Mouse (Mus musculus) heart, embryonic 13.5 days (tissue): ENCODE measurements around the gene Ap3b1. TPM values are rescaled to one million over a fixed set of nuclear protein-coding genes. Genes with fewer than 3 reads are reported as not detected.

ENCODE experiments used
- ATAC-seq: fragments of 200-750 bp; cut with Nextera tagmentation; 2 replicates; pipeline ENCODE4 v1.8.0; 2017; ENCODE audit warnings: moderate TSS enrichment; ENCODE audit not compliant: insufficient number of reproducible peaks, low FRiP score, low TSS enrichment; ENCODE audit errors: extremely low read depth
- H3K27ac ChIP-seq: fragments of 300-500 bp; sonication (generic); replicated peaks from 2 replicates; pipeline ENCODE4 v1.5.1; 2015; ENCODE audit warnings: moderate library complexity, mild to moderate bottlenecking, inconsistent platforms
- H3K27me3 ChIP-seq: fragments of 300-500 bp; sonication (generic); replicated peaks from 2 replicates; pipeline ENCODE4 v1.6.1; 2015; ENCODE audit warnings: mild to moderate bottlenecking, inconsistent platforms
- H3K36me3 ChIP-seq: fragments of 300-500 bp; sonication (generic); 2 replicates; pipeline ENCODE4 v1.6.1; 2015; ENCODE audit warnings: mild to moderate bottlenecking, inconsistent platforms
- H3K4me1 ChIP-seq: fragments of 300-500 bp; sonication (generic); 2 replicates; pipeline ENCODE4 v1.6.1; 2015; ENCODE audit warnings: inconsistent platforms
- H3K4me2 ChIP-seq: fragments of 300-500 bp; sonication (generic); 2 replicates; pipeline ENCODE4 v1.6.1; 2015; ENCODE audit warnings: inconsistent platforms, mild to moderate bottlenecking, moderate library complexity
- H3K4me3 ChIP-seq: fragments of 300-500 bp; sonication (generic); 2 replicates; pipeline ENCODE4 v1.5.1; 2015; ENCODE audit warnings: moderate library complexity, mild to moderate bottlenecking, inconsistent platforms
- H3K9ac ChIP-seq: fragments of 300-500 bp; sonication (generic); 2 replicates; pipeline ENCODE4 v1.6.1; 2015; ENCODE audit warnings: inconsistent platforms, mild to moderate bottlenecking, moderate library complexity
- H3K9me3 ChIP-seq: fragments of 300-500 bp; sonication (generic); 2 replicates; pipeline ENCODE4 v1.6.1; 2016; ENCODE audit warnings: inconsistent platforms
- WGBS: fragments of 180-500 bp; shearing (Covaris S2); methylation state at CpG from one replicate; pipeline ENCODE4 v1.1.7; 2015; ENCODE audit warnings: mixed read lengths; 5-methylcytosine and 5-hydroxymethylcytosine counted together
- polyA plus RNA-seq: library from polyadenylated mRNA; unstranded; fragments of >200 nt; fragmentation: Nextera tagmentation; extraction: Ambion mirVana; gene quantifications from 2 replicates; pipeline ENCODE4 v1.2.1, GENCODE M21; 2015

Gene Ap3b1
- polyA plus RNA-seq, 1 experiment from 2014 or later = 29.4 TPM

DNA sequence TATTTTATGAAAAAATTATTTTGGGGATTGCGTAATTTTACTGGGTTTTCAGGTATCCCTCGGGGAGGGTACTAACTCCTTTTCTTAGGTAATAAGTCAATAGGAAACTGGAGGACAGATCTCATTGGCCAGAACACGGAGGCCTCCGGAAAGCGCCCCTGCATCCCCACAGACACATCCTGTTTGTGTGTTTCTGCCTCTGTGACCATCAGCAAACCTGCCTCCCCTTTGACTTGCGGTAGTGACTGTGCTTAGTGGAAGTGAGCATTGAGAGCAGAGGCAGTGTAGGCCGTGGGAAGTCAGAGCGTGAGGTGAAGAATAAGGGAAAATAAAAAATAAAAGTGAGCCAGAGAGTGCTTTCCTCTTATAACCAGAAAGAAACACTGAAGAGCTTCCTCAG lies 41.7 kb downstream of the Ap3b1 start:
- Histone ChIP-seq H3K36me3 (peaks cover 49% of the 10 kb centered on the region), H3K4me3 (no peak overlapping the region), H3K27ac (no peak overlapping the region), H3K4me2 (no peak overlapping the region), H3K9ac (no peak overlapping the region), H3K4me1 (peaks cover 12% of the 10 kb centered on the region), H3K9me3 (no peaks in the 10 kb centered on the region), H3K27me3 (no peaks in the 10 kb centered on the region)
- ATAC-seq = no peak
- WGBS = 90% methylated on average over 8 of the region's 8 CpGs

DNA sequence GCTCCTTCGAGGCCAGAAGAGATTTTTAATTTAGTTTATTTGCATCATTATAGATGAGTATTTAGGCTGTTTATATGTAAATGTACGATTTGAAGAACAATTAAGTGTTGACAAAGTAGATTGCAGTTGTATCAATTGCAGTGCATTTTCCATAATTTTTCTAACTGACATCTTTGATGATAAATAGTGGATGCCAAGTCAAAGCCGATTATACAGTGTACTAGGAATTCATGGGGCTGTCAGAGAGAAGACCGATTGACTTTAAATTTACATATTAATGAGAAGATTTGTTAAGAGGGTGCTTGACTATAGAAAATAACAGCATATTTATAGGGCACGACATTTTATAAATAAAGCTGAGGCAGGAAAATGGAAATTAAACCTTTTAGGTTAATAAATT lies 64.8 kb downstream of the Ap3b1 start:
- H3K9me3 ChIP-seq = no peaks in the 10 kb centered on the region
- H3K27ac ChIP-seq = no peak overlapping the region
- ATAC-seq = no peak
- H3K36me3 ChIP-seq = peaks cover 14% of the 10 kb centered on the region
- no peaks in the 10 kb centered on the region for H3K4me1 ChIP-seq
- H3K4me2 ChIP-seq = no peak overlapping the region
- no peaks in the 10 kb centered on the region for H3K27me3 ChIP-seq
- no peak overlapping the region for H3K4me3 ChIP-seq
- WGBS = 85% methylated on average over 5 of the region's 5 CpGs
- no peak overlapping the region for H3K9ac ChIP-seq

GRCm38 (mm10) chr13:94429567-94429966 lies 70.8 kb downstream of the Ap3b1 start:
- Histone ChIP-seq H3K4me2 (no peak overlapping the region), H3K27me3 (no peaks in the 10 kb centered on the region), H3K4me1 (no peaks in the 10 kb centered on the region), H3K9ac (no peak overlapping the region), H3K27ac (no peak overlapping the region), H3K9me3 (0 out of 2 replicates have a peak, but pooled peaks cover 3% of the 10 kb centered on the region), H3K4me3 (no peak overlapping the region), H3K36me3 (peaks cover 38% of the 10 kb centered on the region)
- ATAC-seq = no peak
- WGBS = 89% methylated on average over 2 of the region's 2 CpGs

- H3K4me1 ChIP-seq = no peaks in the 10 kb centered on the region
- no peak overlapping the region for H3K9ac ChIP-seq
- no peak for ATAC-seq
- H3K4me2 ChIP-seq = no peak overlapping the region
- H3K27ac ChIP-seq = no peak overlapping the region
- 62% methylated on average over 5 of the region's 5 CpGs for WGBS
- H3K36me3 ChIP-seq = peaks cover 28% of the 10 kb centered on the region
- H3K27me3 ChIP-seq = no peaks in the 10 kb centered on the region
- H3K4me3 ChIP-seq = no peak overlapping the region
- no peaks in the 10 kb centered on the region for H3K9me3 ChIP-seq
Observed at GRCm38 (mm10) chr13:94439386-94439785, 80.6 kb downstream of the Ap3b1 start.

DNA sequence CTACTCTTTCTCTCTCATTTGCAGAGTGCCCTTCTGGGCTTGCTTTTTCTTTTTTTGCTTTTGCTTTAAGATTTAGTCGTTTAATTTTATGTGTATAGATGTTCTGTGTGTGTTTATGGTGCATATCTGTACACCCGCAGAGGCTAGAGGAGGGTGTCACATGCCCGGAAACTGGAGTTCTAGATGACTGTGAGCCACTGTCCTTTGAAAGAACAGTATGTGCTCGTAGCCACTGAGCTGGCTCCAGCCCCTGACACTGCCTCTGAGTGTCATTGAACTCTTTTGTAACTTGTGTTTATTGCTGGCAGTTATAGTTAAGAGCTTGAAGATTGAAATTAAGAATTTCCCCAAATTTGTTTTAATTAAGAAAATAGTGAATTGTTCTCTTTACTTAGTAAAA lies 82.4 kb downstream of the Ap3b1 start:
- Histone ChIP-seq H3K4me3 (no peak overlapping the region), H3K4me2 (no peak overlapping the region), H3K9ac (no peak overlapping the region), H3K9me3 (no peaks in the 10 kb centered on the region), H3K27me3 (no peaks in the 10 kb centered on the region), H3K36me3 (peaks cover 27% of the 10 kb centered on the region), H3K4me1 (0 out of 2 replicates have a peak, but pooled peaks cover 3% of the 10 kb centered on the region), H3K27ac (no peak overlapping the region)
- WGBS = 72% methylated on average over 4 of the region's 4 CpGs
- no peak for ATAC-seq

DNA sequence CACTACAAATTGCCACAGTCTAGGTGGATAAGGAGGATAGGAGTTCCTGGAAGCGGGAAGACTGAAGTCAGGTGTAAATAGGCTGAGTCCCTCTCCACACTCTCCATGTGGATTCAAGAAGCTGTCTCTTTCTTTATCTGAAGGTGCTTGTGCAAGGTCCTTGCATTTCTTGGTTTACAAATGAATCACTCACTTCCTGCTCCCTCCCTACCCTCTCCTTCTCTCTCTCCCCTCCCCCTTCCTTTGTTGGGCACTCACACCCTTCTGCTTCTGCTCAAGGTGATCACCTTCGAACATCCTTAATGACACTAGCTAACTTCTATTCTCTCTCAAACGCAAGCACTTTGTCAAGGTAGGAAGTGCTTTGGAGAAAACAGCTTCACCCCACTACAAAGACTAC lies 84.7 kb downstream of the Ap3b1 start:
- 74% methylated on average over 3 of the region's 3 CpGs for WGBS
- ATAC-seq = no peak
- H3K27ac ChIP-seq = no peak overlapping the region

GRCm38 (mm10) chr13:94445103-94445502 lies 86.3 kb downstream of the Ap3b1 start:
- Histone ChIP-seq H3K27me3 (no peaks in the 10 kb centered on the region), H3K9me3 (no peaks in the 10 kb centered on the region), H3K27ac (no peak overlapping the region), H3K9ac (no peak overlapping the region), H3K4me1 (0 out of 2 replicates have a peak, but pooled peaks cover 3% of the 10 kb centered on the region), H3K4me3 (no peak overlapping the region), H3K4me2 (no peak overlapping the region), H3K36me3 (peaks cover 50% of the 10 kb centered on the region)
- no peak for ATAC-seq
- 58% methylated on average over 5 of the region's 5 CpGs for WGBS

More for the DNA sequence above, 84.7 kb downstream of the Ap3b1 start:
- Histone ChIP-seq H3K36me3 (peaks cover 38% of the 10 kb centered on the region), H3K9ac (no peak overlapping the region), H3K9me3 (no peaks in the 10 kb centered on the region), H3K4me2 (no peak overlapping the region), H3K4me3 (no peak overlapping the region), H3K4me1 (0 out of 2 replicates have a peak, but pooled peaks cover 3% of the 10 kb centered on the region), H3K27me3 (no peaks in the 10 kb centered on the region)

DNA sequence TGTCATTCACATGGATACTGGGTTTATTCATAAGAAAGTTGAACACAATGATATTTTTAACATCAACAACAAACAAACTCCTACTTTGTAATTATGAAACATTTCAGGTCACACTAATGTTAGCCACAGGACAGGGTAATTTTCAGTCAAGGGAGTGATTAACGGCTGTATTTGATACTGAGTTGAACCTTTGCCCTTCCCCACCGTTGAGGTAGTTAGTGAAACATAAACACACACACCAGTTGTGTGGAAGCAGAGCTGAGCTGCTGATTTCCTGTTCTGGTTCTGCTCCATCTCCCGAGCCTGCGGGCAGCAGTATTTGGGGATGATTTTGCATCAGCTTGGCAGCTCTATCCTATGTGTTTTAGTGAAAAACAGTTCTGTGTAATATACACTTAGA lies 88.2 kb downstream of the Ap3b1 start:
- no peak overlapping the region for H3K4me3 ChIP-seq
- H3K4me1 ChIP-seq = 0 out of 2 replicates have a peak, but pooled peaks cover 3% of the 10 kb centered on the region
- H3K9me3 ChIP-seq = no peaks in the 10 kb centered on the region
- 53% methylated on average over 4 of the region's 4 CpGs for WGBS
- no peak for ATAC-seq
- H3K36me3 ChIP-seq = peaks cover 45% of the 10 kb centered on the region
- H3K27ac ChIP-seq = no peak overlapping the region
- no peaks in the 10 kb centered on the region for H3K27me3 ChIP-seq
- H3K9ac ChIP-seq = no peak overlapping the region
- no peak overlapping the region for H3K4me2 ChIP-seq

GRCm38 (mm10) chr13:94449593-94449992 lies 90.8 kb downstream of the Ap3b1 start:
- no peaks in the 10 kb centered on the region for H3K9me3 ChIP-seq
- H3K27me3 ChIP-seq = no peaks in the 10 kb centered on the region
- 0 out of 2 replicates have a peak, but pooled peaks cover 3% of the 10 kb centered on the region for H3K4me1 ChIP-seq
- H3K4me2 ChIP-seq = no peak overlapping the region
- WGBS = 63% methylated on average over 7 of the region's 7 CpGs
- no peak overlapping the region for H3K4me3 ChIP-seq
- no peak overlapping the region for H3K27ac ChIP-seq
- H3K36me3 ChIP-seq = peaks cover 39% of the 10 kb centered on the region
- H3K9ac ChIP-seq = no peak overlapping the region
- no peak for ATAC-seq

DNA sequence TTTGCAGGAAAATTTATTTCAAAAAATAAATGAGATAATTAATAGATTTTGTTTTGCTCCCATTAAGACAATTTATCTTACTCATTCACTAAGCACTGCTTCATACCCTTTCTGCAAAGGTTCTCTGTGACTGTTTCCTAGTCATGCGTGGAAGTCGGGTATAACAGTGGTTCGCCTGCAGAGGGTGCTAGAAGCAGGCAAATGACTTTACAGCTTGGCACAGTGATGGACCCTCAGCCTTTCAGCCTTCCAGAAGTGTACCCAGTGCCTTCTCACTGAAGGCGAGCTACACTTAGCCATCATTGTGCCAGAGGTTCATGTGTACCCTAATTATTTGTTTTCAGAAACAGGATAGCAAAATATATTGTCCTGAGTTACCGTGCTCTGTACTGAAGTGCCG lies 92.5 kb downstream of the Ap3b1 start:
- H3K4me1 ChIP-seq = no peaks in the 10 kb centered on the region
- H3K9me3 ChIP-seq = no peaks in the 10 kb centered on the region
- H3K9ac ChIP-seq = no peak overlapping the region
- H3K4me2 ChIP-seq = no peak overlapping the region
- ATAC-seq = no peak
- H3K36me3 ChIP-seq = peaks cover 40% of the 10 kb centered on the region
- no peaks in the 10 kb centered on the region for H3K27me3 ChIP-seq
- H3K4me3 ChIP-seq = no peak overlapping the region
- no peak overlapping the region for H3K27ac ChIP-seq
- WGBS = 58% methylated on average over 6 of the region's 6 CpGs

DNA sequence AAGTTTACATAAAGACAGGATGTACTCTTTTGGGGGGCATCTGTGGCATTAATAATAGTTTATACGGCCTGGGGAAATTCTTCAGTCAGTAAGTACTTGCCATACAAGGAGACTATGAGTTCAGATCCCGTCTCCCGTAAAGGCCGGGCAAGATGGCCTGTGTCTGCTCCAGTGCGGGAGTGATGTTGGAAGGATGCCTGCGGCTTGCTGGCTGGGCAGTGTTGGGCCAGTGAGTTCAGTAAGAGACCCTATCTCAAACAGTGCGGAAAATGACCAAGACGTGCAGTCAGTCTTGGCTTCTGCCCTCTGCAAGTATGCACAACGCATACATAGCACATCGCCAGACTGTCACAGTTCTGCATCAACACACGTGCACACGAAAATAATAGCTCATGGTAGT lies 95.4 kb downstream of the Ap3b1 start:
- Histone ChIP-seq H3K27me3 (no peaks in the 10 kb centered on the region), H3K36me3 (peaks cover 41% of the 10 kb centered on the region), H3K9ac (no peak overlapping the region), H3K9me3 (no peaks in the 10 kb centered on the region), H3K4me2 (no peak overlapping the region), H3K27ac (no peak overlapping the region), H3K4me1 (no peaks in the 10 kb centered on the region), H3K4me3 (no peak overlapping the region)
- no peak for ATAC-seq
- 88% methylated on average over 12 of the region's 12 CpGs for WGBS

- no peaks in the 10 kb centered on the region for H3K9me3 ChIP-seq
- ATAC-seq = no peak
- 72% methylated on average over 4 of the region's 4 CpGs for WGBS
- H3K4me3 ChIP-seq = no peak overlapping the region
- no peak overlapping the region for H3K9ac ChIP-seq
- no peak overlapping the region for H3K27ac ChIP-seq
- H3K36me3 ChIP-seq = peaks cover 47% of the 10 kb centered on the region
- H3K4me1 ChIP-seq = no peaks in the 10 kb centered on the region
- H3K4me2 ChIP-seq = no peak overlapping the region
- no peaks in the 10 kb centered on the region for H3K27me3 ChIP-seq
Observed at GRCm38 (mm10) chr13:94459143-94459542, 100.4 kb downstream of the Ap3b1 start.
